Mouse (Mus musculus) heart, adult 8-10 months (tissue): ENCODE results near the gene Man1c1. TPM values are rescaled to one million over a fixed set of nuclear protein-coding genes. Genes with fewer than 3 reads are reported as not detected.

Source experiments
- DNase-seq: peaks from one replicate; pipeline ENCODE4 v3.0.0; 2022; ENCODE audit warnings: low spot score
- total RNA-seq, 4 experiments: library from RNA; stranded (reverse); gene quantifications; 2 replicates each; pipeline ENCODE4 v1.2.4; 2022

Gene Man1c1
- total RNA-seq, 4 experiments from 2014 or later: 22.6 to 26.7 (median 25.3) TPM

- no peak for DNase-seq
Observed at GRCm38 (mm10) chr4:134724974-134725373, 20.9 kb upstream of the Man1c1 start.

GRCm38 (mm10) chr4:134723251-134723650 lies 19.2 kb upstream of the Man1c1 start:
- DNase-seq: no peak

GRCm38 (mm10) chr4:134721076-134721475 lies 17.0 kb upstream of the Man1c1 start:
- DNase-seq: no peak

- DNase-seq: no peak
Observed at GRCm38 (mm10) chr4:134720371-134720770, 16.3 kb upstream of the Man1c1 start.

DNA sequence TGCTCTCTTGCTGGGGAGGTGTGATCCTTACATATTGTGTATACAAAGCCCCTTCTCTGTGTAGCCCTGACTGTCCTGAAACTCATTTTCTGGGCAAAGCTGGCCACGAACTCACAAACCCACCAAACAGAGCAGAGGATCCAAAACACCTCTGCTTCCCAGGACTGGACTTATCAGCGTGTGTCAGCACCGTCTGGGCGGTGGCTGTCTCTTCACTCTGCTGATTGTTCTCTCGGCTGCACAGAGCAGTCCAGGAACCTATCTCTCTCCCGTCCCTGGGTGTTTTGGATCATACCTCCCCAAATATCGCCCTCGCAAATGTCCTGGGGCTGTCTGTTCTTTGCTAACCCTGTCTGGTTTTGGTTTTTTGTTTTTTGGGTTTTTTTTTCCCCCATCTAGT lies 15.4 kb upstream of the Man1c1 start:
- no peak for DNase-seq

GRCm38 (mm10) chr4:134713937-134714336 lies 9.8 kb upstream of the Man1c1 start:
- DNase-seq: peak; percentile 82

DNA sequence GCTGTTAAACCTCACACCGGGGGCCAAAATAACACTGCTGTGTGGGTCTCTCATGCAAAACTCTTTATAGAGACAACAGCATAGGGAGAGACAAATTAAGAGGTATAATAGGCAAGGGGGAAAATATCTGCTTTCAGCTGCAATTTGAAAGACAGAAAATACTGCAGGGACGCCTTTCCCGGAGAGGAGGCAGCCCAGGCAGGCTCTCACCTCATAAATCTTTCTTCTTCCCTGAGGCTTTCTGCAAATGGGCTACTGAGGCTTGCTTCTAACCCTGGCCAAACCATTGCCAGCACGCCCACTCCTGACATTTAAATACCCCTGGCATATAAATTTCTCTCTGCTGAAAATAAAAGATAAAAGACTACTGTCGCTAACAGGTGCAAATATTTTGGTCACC lies 1.2 kb upstream of the Man1c1 start:
- no peak for DNase-seq

- DNase-seq: no peak
Observed at GRCm38 (mm10) chr4:134704590-134704989, 500 bp upstream of the Man1c1 start.

DNA sequence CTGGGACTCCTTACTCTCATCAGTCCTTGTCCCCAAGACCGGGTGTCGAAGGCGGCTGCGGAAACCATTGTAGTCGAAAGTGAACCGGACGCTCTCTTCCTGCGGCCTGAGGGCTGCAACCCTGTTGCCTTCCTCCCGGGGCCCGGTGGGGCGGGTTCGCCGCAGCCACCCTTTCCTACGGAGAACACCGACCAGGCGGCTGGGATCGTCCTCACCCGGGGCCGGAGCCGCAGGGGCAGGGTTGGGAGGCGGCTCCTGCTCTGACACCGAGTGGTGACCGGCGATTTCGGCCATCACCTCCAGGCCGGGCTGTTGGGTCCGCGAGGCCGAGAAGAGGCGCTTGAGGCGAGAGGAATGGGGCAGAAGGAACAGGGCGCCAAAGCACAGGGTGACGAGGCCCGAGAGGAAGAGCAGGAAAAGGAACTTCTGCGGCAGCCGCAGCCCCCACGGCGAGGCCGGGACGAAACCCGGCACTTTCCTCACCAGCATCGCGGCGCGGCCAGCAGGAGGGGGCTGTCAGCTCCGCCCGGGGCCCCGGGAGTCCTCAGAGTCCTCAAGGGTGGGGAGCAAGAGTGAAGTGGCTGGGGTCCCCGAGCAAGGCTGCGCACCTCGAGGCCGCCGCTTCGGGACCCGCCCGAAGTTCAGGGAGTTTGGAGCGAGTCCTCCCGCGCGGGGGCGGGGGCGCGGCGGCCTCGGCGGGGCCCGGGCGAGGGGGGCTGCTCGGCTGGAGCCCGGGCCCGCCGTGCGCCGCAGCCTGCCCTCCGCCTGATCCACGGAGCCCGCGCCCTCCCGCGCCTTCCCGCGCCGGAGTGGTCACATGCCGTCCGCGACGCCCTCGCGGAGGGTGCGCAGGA lies 882 bp downstream of the Man1c1 start:
- peak; percentile 60 for DNase-seq

DNA sequence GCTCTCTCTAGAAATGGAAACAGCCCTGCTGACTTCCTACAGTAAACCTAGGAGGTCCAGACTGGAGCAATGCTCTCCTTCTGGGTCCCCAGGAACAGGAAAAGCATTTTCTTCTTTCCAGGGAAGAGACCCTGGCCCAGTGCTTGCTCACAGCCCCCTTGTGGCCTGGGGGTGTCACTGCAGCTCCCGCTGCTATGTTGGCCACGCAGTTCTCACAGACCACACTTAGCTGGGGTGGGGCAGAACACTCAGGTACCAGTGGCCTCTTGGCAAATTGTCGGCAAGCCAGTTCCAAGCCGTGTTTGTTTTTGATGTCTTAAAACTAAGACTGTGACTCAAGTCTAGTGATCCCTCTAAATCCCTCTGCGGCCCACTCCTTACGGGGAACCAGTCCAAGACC lies 2.2 kb downstream of the Man1c1 start:
- DNase-seq: peak; percentile 71

- DNase-seq: no peak
Observed at GRCm38 (mm10) chr4:134700911-134701310, 3.2 kb downstream of the Man1c1 start.

GRCm38 (mm10) chr4:134693202-134693940 lies 10.7 kb downstream of the Man1c1 start:
- no peak for DNase-seq

DNA sequence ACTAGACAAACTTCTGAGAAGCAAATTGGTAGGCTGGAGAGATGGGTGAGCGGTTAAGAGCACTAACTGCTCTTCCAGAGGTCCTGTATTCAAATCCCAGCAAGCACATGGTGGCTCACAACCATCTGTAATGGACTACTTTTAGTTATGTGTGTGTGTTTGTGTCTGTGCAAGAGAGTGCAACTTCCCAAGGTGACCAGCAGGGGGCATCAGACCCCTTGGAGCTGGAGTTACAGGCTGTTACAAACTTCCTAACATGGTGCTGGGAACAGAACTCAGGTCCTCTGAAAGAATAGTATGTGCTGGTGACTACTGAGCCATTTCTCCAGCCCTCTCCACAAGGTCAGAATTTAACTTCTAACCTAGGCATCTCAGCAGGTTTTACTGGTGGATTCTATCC lies 11.7 kb downstream of the Man1c1 start:
- DNase-seq: no peak

GRCm38 (mm10) chr4:134686022-134686661 lies 17.9 kb downstream of the Man1c1 start:
- no peak for DNase-seq

GRCm38 (mm10) chr4:134684637-134685338 lies 19.3 kb downstream of the Man1c1 start:
- DNase-seq: no peak

- DNase-seq: no peak
Observed at GRCm38 (mm10) chr4:134683892-134684291, 20.2 kb downstream of the Man1c1 start.

DNA sequence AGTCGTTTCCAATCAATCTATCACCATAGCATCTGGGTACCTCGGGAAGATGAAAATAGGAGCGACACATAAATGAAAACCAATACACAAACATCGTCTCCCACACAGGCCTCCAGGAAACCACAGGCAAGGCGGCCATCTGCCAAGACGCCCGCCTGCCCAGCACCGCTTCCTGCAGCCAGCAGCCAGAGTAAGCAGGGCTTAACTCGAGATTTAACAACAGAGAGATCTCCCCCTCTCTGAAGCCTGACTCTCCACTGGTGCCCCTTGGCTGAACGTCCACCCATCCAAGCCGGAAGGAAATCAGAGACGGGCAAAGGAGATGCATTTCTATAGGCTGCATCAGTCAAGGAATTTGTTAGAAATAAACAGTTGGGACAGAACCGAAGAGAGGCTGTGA lies 21.1 kb downstream of the Man1c1 start:
- DNase-seq: no peak

DNA sequence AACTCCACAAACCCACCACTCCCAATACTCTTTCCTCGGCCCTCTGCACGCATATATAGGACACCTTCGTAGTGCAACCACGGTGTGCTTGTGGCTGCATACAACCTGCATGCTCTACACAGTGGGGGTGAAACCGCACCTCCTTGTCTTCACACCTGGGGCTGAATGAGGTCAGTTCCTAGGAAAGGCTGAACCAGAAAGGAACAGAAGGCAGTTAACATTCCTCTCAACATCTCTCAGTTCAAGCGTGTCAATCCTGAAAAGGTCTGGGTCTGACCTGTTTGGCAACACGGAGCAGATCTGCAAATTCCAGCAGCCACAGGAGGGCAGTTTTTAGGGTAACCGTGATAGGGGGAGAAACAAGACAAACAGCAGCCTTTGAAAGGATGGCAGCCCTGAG lies 21.7 kb downstream of the Man1c1 start:
- no peak for DNase-seq

- DNase-seq: no peak
Observed at GRCm38 (mm10) chr4:134681819-134682218, 22.3 kb downstream of the Man1c1 start.

DNA sequence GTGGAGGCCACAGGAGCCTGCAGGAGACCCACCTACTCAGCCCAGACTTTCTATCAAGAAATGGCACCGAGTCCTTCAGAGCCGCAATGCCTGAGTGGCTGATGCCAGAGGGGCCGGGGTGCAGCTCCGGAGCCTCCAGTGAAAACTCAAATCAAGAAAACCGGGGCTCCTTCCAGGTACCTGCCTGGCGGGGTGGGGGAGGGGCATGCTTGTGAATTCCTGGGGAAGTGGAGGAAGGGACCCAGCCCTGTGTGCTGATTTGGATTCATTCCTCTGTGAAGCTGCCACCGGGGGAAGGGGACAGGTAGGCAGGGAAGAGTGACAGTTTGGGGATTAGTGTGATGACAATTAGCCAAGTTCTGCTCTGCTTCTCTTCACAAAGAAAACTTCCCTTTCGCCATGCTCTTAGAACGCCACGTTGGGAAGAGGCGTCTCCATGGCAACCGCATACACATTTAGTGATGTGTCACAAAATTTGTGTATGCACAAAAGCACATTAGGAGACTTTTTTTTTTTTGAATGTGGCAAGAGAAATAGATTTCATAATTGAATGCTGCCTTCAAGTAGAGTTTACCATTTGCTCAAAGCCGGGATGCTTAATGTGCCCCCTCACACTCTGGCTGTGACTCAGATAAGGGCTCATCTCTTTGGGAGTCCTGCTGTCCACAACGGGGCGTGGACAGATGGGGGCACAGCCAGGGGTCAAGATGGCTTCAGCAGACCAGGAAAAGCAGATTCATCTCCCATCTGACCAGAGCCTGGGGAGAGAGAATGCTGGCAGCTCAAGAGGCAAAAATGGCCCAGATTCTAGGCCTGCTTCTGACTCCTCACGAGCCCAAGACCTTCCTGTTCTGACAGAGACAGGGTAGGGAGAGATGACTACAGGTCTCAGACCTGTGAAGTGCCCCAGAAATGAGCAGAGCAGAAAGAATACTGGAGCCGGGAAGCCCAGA lies 26.3 kb downstream of the Man1c1 start:
- no peak for DNase-seq

DNA sequence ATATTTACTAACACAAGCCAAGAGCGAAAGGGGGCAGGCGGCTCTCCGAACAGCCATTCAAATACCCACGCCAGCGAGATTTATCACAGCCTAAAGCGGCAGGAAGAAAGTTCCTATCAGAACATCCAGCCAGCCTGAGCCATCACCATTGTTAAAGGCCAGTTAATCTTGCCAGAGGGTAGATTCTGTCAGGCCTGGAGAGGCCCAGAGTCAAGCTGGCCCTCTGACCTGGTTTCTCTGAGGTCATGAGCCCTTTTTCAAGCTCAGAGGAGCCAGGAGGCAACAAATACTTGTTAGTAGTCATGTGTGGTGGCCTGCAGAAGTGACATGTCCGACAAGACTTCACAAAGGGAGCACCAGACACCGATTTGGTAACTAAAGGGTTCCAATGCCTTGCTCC lies 28.3 kb downstream of the Man1c1 start:
- DNase-seq: no peak
